Mouse (Mus musculus) kidney, adult 8-10 months (tissue): Measurements from ENCODE around the gene Aldh1l1.

ENCODE experiments used
- DNase-seq, 2 experiments: peaks; one replicate each; pipeline ENCODE4 v3.0.0; 2022

The Aldh1l1 gene

DNA sequence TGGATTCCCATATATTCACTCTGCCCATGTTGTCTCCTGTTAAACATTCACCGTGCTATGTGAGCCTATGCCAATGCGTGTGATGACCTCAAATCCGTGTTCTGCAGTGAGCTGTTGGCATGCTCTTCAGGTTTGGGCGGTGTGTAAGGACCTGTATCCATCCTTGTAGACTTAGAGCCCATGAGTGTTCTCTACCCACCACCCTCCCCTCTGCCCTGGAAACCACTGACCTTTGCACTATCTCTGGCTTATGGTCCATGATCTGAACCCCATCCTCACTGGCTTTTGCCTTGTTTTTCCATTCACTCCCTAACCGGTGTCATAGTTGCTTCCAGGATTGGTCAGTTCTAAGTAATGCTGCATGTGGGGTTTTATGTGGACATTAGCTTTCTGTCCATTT lies 67.5 kb downstream of the Aldh1l1 start:
- DNase-seq: peak in 1 of 2 experiments; percentile 57

DNA sequence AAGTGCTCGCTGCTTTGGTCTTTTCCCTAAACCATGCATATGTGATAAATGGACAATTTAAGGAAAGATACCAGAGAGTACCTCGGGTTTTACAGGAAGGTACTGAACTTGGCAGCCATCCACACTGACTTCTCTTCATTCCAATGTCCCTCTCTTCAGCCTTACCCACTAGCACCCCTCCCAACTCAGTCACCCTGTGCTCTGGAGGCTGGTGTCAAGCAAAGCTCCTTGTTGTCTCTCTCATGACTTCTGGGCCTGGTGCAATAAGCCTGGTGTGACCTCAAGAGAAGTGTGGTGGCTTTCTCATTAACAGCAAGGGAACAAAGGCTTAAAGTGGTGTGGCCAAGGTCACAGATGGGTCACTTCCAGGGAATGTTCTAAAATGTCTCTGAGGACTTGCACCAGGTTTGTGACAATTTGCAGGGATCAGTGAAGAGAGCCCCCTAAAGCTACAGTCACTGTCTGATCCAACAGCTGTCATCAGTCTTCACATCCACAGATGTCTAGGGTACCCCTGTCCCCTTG lies 70.4 kb downstream of the Aldh1l1 start:
- no peak for DNase-seq

- DNase-seq: no peak
Observed at GRCm38 (mm10) chr6:90557077-90557476, 70.8 kb downstream of the Aldh1l1 start.

GRCm38 (mm10) chr6:90557829-90558693 lies 71.8 kb downstream of the Aldh1l1 start:
- no peak for DNase-seq

DNA sequence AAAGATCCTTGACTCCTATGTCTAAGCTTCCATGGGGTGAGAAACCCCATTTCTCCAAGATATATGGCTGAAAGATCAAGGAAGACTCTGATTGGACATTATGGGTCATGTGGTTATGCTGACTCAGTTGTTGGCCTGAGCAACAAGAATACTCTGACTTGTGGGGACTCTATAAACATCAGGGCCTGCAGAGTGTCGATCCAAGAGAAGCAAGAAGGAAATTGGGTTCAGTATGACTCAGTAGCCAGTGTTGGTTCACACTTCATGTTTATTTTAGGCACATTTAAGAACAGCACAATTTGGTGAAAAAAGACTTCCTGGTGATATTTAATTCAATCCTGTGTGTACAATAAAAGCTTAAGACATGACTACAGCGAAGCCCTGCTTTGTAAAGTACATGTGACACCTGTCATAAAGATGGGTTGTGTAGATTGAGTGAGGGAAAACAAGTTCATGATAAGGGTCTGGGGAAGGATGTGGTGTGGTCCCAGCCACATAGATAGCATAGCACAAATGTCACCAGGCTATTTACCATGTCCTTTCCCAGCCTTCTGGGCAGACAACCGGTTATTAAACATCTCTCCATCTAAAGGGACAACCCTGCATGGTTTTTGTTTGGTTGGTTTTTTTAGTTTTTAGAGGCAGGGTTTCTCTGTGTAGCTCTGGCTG lies 74.3 kb downstream of the Aldh1l1 start:
- DNase-seq: no peak

GRCm38 (mm10) chr6:90561234-90561781 lies 75.1 kb downstream of the Aldh1l1 start:
- no peak for DNase-seq

DNA sequence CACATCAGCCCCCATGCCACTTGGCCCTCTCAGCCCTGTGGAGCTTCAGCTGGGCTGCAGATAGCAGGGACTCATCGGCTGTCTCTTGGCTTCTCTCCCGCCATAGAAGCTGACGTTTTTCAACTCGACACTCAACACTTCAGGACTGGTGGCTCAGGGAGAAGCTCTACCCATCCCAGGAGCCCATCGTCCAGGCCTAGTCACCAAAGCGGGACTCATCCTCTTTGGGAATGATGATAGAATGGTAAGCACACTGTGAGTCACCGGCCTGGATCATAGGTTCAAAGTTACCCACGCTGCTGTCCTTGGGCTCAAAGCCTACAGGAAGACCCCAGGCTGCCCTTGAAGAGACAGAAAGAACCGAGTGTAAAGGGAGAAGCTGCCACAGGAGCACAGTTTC lies 78.0 kb downstream of the Aldh1l1 start:
- DNase-seq: no peak

DNA sequence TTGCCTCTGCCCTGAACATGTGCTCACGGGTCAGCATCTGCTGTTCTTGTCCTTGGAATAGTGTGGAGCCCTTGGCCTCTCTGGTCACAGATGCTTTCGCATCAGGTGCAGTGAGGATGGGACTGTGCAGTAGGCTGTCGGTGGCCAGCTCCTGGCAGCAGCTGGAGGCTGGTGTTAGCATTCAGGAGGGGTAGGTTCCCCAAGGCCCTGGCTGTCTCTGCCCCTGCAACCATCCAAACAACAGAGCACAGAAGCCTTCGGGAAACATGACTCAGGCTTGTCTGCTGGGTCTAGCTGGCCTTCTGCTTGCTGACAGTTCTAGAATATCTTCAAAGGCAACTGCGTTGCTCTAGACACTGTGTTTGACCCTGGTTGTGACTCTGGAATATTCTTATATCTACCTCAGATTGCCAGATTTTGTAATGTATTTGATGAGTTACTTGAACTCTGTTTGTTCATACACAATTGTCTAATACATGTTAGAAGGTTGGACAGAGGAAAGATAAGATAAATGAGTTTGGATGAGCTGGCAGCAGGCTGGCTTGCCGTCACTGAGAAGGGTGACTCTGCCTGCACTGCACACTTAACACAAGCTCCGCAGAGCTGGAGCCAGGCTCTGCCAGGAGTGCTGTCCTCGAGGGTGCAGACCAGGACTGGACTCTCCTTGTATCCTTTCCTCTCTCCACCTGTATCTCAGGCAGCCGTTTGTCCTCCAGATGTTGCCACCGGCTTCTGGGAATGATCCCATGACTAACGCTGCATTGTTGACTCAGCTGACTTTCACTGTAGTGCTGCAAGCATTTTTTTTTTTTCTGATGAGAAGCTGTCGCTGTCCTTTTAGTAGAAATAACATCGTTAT lies 79.4 kb downstream of the Aldh1l1 start:
- DNase-seq: no peak

- DNase-seq: no peak
Observed at GRCm38 (mm10) chr6:90567486-90567885, 81.3 kb downstream of the Aldh1l1 start.

GRCm38 (mm10) chr6:90567928-90568327 lies 81.7 kb downstream of the Aldh1l1 start:
- no peak for DNase-seq

DNA sequence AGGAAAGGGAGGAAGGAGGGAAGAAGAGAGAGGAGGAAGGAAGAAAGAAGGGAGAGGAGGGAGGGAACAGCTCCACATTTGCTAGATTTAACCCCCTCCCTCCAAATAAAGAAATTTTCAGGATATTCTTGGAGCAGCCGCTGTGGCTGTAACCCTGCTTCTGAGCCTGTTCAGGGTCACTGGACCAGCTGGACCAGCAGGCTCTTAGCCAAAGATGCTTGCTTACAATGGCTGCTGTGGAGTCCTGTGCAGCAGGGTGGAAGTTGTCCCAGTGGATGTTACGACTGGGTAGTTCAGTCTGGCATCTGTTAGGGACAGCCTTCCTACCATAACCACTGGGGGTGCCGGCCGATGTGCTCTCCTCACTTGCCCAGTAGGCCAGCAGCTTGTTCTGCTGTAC lies 82.5 kb downstream of the Aldh1l1 start:
- no peak for DNase-seq

DNA sequence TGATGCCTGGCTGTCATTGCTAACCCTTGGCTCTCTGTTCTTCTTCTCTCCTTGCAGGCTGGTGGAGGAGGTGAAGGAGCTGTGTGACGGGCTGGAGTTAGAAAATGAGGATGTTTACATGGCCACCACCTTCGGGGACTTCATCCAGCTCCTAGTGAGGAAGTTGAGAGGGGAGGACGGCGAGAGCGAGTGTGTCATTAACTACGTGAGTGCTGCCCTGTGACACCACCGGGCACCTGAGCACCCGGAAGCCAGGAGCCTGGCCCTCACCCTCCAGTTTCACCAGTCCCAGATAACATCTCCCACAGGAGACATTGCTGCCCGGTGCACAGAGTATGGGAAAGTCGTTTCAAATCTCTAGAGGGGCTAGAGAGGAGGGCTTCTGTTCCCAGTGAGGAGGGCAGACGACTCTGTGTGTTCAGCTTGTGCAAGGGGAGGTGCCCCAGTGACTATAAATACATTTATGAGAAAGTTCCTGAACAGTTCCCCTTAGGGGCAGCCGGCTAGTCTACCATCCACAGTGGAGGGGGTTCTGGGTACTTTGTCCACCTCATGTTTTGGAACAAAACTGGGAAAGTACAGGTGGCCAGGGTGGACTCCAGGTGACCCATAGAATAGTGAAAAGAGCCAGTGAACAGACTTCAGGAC lies 83.6 kb downstream of the Aldh1l1 start:
- no peak for DNase-seq

DNA sequence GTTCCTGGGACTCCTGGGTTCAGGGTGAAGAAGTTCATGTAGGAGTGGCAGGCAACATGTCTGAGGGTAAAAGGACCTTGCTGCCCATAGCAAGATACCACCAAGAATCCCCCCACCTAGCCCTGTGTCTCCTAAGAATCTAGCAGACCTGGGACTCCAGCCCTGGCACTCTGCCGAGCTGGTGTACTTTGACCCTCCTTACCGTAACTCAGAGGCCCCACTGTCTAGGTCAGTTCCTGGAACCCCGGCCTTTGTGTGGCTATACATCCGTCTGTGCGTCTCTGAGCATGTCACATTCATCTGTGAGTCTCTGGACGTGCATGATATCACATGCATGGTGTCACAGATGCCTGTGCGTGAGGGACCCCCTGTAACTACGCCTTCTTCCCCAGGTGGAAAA lies 84.2 kb downstream of the Aldh1l1 start:
- DNase-seq: peak; percentile 49 to 68

- DNase-seq: peak; percentile 76 to 88
Observed at GRCm38 (mm10) chr6:90575261-90575715, 89.1 kb downstream of the Aldh1l1 start.

DNA sequence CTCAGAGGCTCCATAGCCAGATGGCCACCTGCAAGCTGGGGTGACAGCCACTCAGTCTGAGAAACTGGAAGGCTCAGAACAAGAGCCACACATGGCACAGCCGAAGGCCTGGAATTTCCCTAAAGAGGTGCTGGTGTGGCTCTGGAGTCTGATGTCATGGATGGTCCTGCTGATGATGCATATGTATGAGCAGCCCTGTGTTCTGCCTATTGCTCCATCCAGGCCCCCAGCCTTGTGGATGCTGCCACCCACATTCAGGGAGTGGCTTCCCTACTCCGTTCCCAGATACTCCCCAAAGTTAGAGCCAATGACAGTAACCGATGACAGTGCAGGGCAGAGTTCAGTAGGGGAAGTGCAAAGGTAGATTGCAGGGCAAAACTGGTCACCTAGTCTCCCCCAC lies 91.9 kb downstream of the Aldh1l1 start:
- DNase-seq: no peak

DNA sequence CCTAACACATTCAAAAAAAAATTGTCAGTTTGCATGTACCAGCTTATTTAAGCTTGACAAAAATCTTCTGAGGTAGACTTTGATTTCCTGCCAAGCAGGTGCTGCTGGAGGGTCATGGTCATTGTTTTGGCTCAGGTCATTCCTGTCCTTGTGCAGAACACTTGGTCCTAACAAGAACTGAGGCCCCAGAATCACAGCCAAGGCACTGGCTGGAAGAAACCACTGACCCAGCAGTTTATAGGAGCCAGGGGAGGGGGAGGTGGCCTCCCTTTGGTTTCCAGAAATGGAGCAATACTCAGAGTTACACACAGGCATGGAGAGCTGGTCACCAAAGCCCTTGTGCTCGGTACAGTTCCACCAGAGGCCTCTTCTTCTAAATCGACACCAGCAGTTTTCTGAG lies 96.1 kb downstream of the Aldh1l1 start:
- DNase-seq: no peak

DNA sequence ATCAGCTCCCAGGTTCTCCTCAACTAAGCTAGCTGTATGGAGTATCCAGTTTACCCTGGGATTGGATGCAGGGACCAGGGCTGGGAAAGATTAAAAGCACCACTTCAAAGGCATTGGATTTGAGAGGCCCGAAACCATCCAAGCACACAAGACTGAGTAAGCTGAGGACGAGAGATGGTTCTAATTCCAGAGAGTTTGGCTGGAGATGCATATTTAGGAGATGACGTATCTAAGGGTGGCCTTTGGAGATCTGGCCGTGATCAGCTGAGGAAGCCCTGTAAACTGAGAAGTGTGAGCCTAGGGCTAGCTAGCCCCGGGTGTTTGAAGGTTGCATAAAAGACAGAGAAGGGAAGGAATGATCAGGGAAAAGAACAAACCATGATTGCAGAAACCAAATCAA lies 101.9 kb downstream of the Aldh1l1 start:
- DNase-seq: no peak

GRCm38 (mm10) chr6:90590707-90591106 lies 104.5 kb downstream of the Aldh1l1 start:
- DNase-seq: no peak

DNA sequence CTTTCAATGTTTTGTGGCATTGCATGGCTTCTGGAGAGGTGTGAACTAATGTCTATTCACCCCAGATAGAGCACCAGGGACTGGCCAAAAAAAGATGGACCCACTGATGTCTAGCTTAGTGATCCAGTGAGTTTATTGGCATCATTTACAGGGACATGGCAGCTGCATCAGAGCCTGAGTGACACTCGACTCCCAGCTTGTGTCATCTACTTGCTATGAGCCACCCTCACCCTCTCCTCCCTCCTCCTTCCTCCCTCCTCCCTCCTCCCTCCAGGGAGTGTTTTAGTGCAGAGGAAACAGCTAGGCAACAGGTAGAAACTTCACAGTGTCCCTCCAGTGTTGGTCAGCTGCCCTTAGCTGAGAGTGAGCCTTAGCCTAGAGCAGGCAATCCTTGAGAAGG lies 108.7 kb downstream of the Aldh1l1 start:
- no peak for DNase-seq

DNA sequence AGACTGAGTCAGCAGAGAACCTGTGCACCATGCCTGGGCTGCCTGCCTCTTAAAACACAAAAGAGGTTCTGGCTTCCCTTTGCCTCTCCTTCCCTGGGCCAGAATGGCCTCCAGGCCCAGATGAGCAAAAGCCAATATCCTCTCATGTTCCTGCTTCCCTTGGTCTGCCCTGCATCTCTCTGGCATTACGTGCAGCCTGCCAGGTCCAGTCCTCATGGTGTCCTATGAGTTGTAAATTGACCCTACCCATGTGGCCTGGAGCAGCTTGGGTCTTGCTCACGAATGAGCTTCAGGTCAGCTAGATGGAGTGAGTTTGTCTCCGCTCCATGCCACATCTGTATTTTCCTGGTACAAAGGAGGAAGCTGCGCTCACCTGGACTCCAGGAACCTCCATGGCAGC lies 110.8 kb downstream of the Aldh1l1 start:
- no peak for DNase-seq

GRCm38 (mm10) chr6:90597592-90597991 lies 111.4 kb downstream of the Aldh1l1 start:
- peak; percentile 77 to 79 for DNase-seq

GRCm38 (mm10) chr6:90598197-90598596 lies 112.0 kb downstream of the Aldh1l1 start:
- DNase-seq: no peak
